Mouse (Mus musculus) heart, embryonic 11.5 days (tissue): ENCODE results near the gene Caskin1. TPM values are rescaled to one million over a fixed set of nuclear protein-coding genes. Genes with fewer than 3 reads are reported as not detected.

Experiments
- ATAC-seq: fragments of 200-750 bp; cut with Nextera tagmentation; replicated peaks from 2 replicates; pipeline ENCODE4 v1.8.0; 2017; ENCODE audit warnings: moderate library complexity; ENCODE audit not compliant: insufficient number of reproducible peaks, low FRiP score, low TSS enrichment
- H3K27ac ChIP-seq: fragments of 300-500 bp; sonication (generic); 2 replicates; pipeline ENCODE4 v1.5.1; 2014; ENCODE audit warnings: mild to moderate bottlenecking, low read depth, low read length
- H3K27me3 ChIP-seq: fragments of 300-500 bp; sonication (generic); 2 replicates; pipeline ENCODE4 v1.6.1; 2014; ENCODE audit warnings: mild to moderate bottlenecking, low read length, mixed read lengths; ENCODE audit not compliant: control insufficient read depth, insufficient read depth
- H3K36me3 ChIP-seq: fragments of 300-500 bp; sonication (generic); 2 replicates; pipeline ENCODE4 v1.6.1; 2014; ENCODE audit warnings: mild to moderate bottlenecking, low read length, moderate library complexity, mixed read lengths; ENCODE audit not compliant: control insufficient read depth, insufficient read depth
- H3K4me1 ChIP-seq: fragments of 300-500 bp; sonication (generic); 2 replicates; pipeline ENCODE4 v1.6.1; 2014; ENCODE audit warnings: low read length; ENCODE audit not compliant: control insufficient read depth, insufficient read depth
- H3K4me2 ChIP-seq: fragments of 300-500 bp; sonication (generic); 2 replicates; pipeline ENCODE4 v1.6.1; 2014; ENCODE audit warnings: mild to moderate bottlenecking, moderate library complexity
- H3K4me3 ChIP-seq: fragments of 300-500 bp; sonication (generic); 2 replicates; pipeline ENCODE4 v1.5.1; 2014; ENCODE audit warnings: low read depth, low read length
- H3K9ac ChIP-seq: fragments of 300-500 bp; sonication (generic); 2 replicates; pipeline ENCODE4 v1.6.1; 2014; ENCODE audit warnings: mild to moderate bottlenecking, low read depth, low read length, moderate library complexity
- H3K9me3 ChIP-seq: fragments of 300-500 bp; sonication (generic); replicated peaks from 2 replicates; pipeline ENCODE4 v1.6.1; 2016; ENCODE audit warnings: low read length; ENCODE audit not compliant: control insufficient read depth
- WGBS: fragments of 180-500 bp; shearing (Covaris S2); extraction: QIAGEN DNeasy Blood & Tissue Kit; methylation state at CpG from one replicate; pipeline ENCODE4 v1.1.7; 2014; ENCODE audit not compliant: insufficient replicate concordance; 5-methylcytosine and 5-hydroxymethylcytosine counted together
- polyA plus RNA-seq: library from polyadenylated mRNA; unstranded; fragments of >200 nt; fragmentation: Nextera tagmentation; extraction: Ambion mirVana; gene quantifications from 2 replicates; pipeline ENCODE4 v1.2.1, GENCODE M21; 2014

Gene Caskin1
- polyA plus RNA-seq, 1 experiment from 2014 or later = 0.40 TPM

GRCm38 (mm10) chr17:24468636-24469246 lies 19.7 kb upstream of the Caskin1 start:
- no peak for ATAC-seq
- WGBS = 90% methylated on average over 5 of the region's 5 CpGs
- no peak overlapping the region for H3K9ac ChIP-seq
- H3K36me3 ChIP-seq = peaks cover 3% of the 10 kb centered on the region; the same call in 1 of the 2 replicates
- peaks cover 23% of the 10 kb centered on the region for H3K4me1 ChIP-seq
- no peak overlapping the region for H3K4me2 ChIP-seq
- no peak overlapping the region for H3K27ac ChIP-seq
- H3K27me3 ChIP-seq = no peaks in the 10 kb centered on the region
- H3K9me3 ChIP-seq = no peaks in the 10 kb centered on the region
- H3K4me3 ChIP-seq = no peak overlapping the region

GRCm38 (mm10) chr17:24469336-24469909 lies 19.0 kb upstream of the Caskin1 start:
- peak overlapping the region; percentile 93 for H3K9ac ChIP-seq
- peak overlapping the region; percentile 94 for H3K27ac ChIP-seq
- H3K4me1 ChIP-seq = peaks cover 25% of the 10 kb centered on the region
- H3K4me3 ChIP-seq = peak overlapping the region; percentile 91
- 13% methylated on average over 7 of the region's 7 CpGs for WGBS
- ATAC-seq = no peak
- no peaks in the 10 kb centered on the region for H3K27me3 ChIP-seq
- H3K36me3 ChIP-seq = peaks cover 7% of the 10 kb centered on the region; the same call in 1 of the 2 replicates
- H3K9me3 ChIP-seq = no peaks in the 10 kb centered on the region
- H3K4me2 ChIP-seq = peak overlapping the region; percentile 98

- WGBS = under 1% methylated on average over 62 of the region's 75 CpGs
- peak within 1 kb of the TSS; percentile 98 for H3K4me2 ChIP-seq
- no peaks in the 10 kb centered on the region for H3K9me3 ChIP-seq
- peak within 1 kb of the TSS; percentile 94 for H3K27ac ChIP-seq
- peaks cover 25% of the 10 kb centered on the region for H3K4me1 ChIP-seq
- peak within 1 kb of the TSS; percentile 93 for H3K9ac ChIP-seq
- peaks cover 10% of the 10 kb centered on the region; the same call in 1 of the 2 replicates for H3K36me3 ChIP-seq
- H3K4me3 ChIP-seq = peak within 1 kb of the TSS; percentile 91
- ATAC-seq = peak; percentile 97
- H3K27me3 ChIP-seq = no peaks in the 10 kb centered on the region
These were observed 18.3 kb upstream of the Caskin1 start, which contains the start of the genes E4f1 and Pgp for GRCm38 (mm10) chr17:24469910-24470602. TSS of gene E4f1 (minus strand) at chr17:24470313. TSS of gene Pgp (plus strand) at chr17:24470392.

- no peaks in the 10 kb centered on the region for H3K27me3 ChIP-seq
- peak overlapping the region; percentile 91 for H3K4me3 ChIP-seq
- H3K4me1 ChIP-seq = peaks cover 25% of the 10 kb centered on the region
- ATAC-seq = no peak
- H3K9me3 ChIP-seq = no peaks in the 10 kb centered on the region
- peak overlapping the region; percentile 94 for H3K27ac ChIP-seq
- H3K4me2 ChIP-seq = peak overlapping the region; percentile 98
- WGBS = 1% methylated on average over 68 of the region's 68 CpGs
- H3K36me3 ChIP-seq = peaks cover 14% of the 10 kb centered on the region; the same call in 1 of the 2 replicates
- peak overlapping the region; percentile 93 for H3K9ac ChIP-seq
These were observed 17.5 kb upstream of the Caskin1 start for GRCm38 (mm10) chr17:24470701-24471527.

- peak overlapping the region; percentile 91; the same call in 1 of the 2 replicates for H3K4me3 ChIP-seq
- peaks cover 24% of the 10 kb centered on the region for H3K36me3 ChIP-seq
- ATAC-seq = no peak
- no peaks in the 10 kb centered on the region for H3K27me3 ChIP-seq
- peak overlapping the region; percentile 98 for H3K4me2 ChIP-seq
- H3K4me1 ChIP-seq = peaks cover 25% of the 10 kb centered on the region
- H3K27ac ChIP-seq = no peak overlapping the region
- WGBS = 82% methylated on average over 4 of the region's 4 CpGs
- no peaks in the 10 kb centered on the region for H3K9me3 ChIP-seq
- H3K9ac ChIP-seq = peak overlapping the region; percentile 93; the same call in 1 of the 2 replicates
These were observed 15.9 kb upstream of the Caskin1 start for GRCm38 (mm10) chr17:24472512-24472911.

- Histone ChIP-seq H3K4me3 (no peak within 1 kb of the TSS), H3K27ac (no peak within 1 kb of the TSS), H3K4me2 (peak within 1 kb of the TSS; percentile 98), H3K4me1 (peaks cover 32% of the 10 kb centered on the region), H3K9ac (0 out of 2 replicates have a peak within 1 kb of the TSS, but pooled peaks have one; percentile 10), H3K36me3 (peaks cover 24% of the 10 kb centered on the region), H3K27me3 (no peaks in the 10 kb centered on the region), H3K9me3 (no peaks in the 10 kb centered on the region)
- no peak for ATAC-seq
- 73% methylated on average over 6 of the region's 6 CpGs for WGBS
These were observed 14.7 kb upstream of the Caskin1 start, which contains the start of gene Bricd5 for GRCm38 (mm10) chr17:24473612-24474275. TSS of gene Bricd5 (plus strand) at chr17:24473884.

GRCm38 (mm10) chr17:24474557-24474956 lies 13.8 kb upstream of the Caskin1 start:
- no peak overlapping the region for H3K9ac ChIP-seq

More at GRCm38 (mm10) chr17:24474557-24474956, 13.8 kb upstream of the Caskin1 start:
- H3K9me3 ChIP-seq = no peaks in the 10 kb centered on the region
- no peak overlapping the region for H3K27ac ChIP-seq
- WGBS = 72% methylated on average over 5 of the region's 5 CpGs
- peaks cover 24% of the 10 kb centered on the region for H3K36me3 ChIP-seq
- H3K27me3 ChIP-seq = no peaks in the 10 kb centered on the region
- no peak overlapping the region for H3K4me3 ChIP-seq
- H3K4me1 ChIP-seq = peaks cover 32% of the 10 kb centered on the region
- no peak for ATAC-seq
- no peak overlapping the region for H3K4me2 ChIP-seq
